Mouse (Mus musculus) hematopoietic stem cell, adult 5-6 weeks (primary cell): ENCODE data around the gene 6720489N17Rik. TPM values are rescaled to one million over a fixed set of nuclear protein-coding genes. Genes with fewer than 3 reads are reported as not detected.
"Not testable (repeated sequence)": the region's sequence is repeated elsewhere in the genome, so short reads cannot be mapped to it uniquely, and the experiment has no call there.

Source experiments
- ATAC-seq, 2 experiments: fragments of 125-278 bp in 1 of 2; replicated peaks in 1 of 2; 2 replicates each; pipeline ENCODE4 v1.8.0; 2016 to 2017; ENCODE audit warnings: inconsistent platforms in 2 of 2, mild to moderate bottlenecking in 2 of 2, moderate number of reproducible peaks in 2 of 2, low read depth in 1 of 2, moderate TSS enrichment in 1 of 2; ENCODE audit not compliant: low FRiP score in 2 of 2, poor library complexity in 2 of 2, severe bottlenecking in 2 of 2, insufficient read depth in 1 of 2, low TSS enrichment in 1 of 2
- total RNA-seq: library from RNA; stranded (forward); fragments of 172-1452, 232-1000 nt; gene quantifications from 2 replicates; pipeline ENCODE4 v1.2.3, GENCODE M21; 2017

6720489N17Rik gene
- 23.2 and 42.7 TPM in 2 replicates for total RNA-seq

- peak; percentile 100 for ATAC-seq
These were observed at the start of gene 6720489N17Rik for GRCm38 (mm10) chr13:62623577-62624276. Gene 6720489N17Rik (minus strand): TSS chr13:62624182.

GRCm38 (mm10) chr13:62653369-62653743 is 29.4 kb upstream of the 6720489N17Rik start:
- ATAC-seq, result peak; percentile 87

- ATAC-seq, result peak; percentile 100
These were observed 28.8 kb upstream of the 6720489N17Rik start for GRCm38 (mm10) chr13:62652681-62653368.

GRCm38 (mm10) chr13:62627071-62627470 is 3.1 kb upstream of the 6720489N17Rik start:
- ATAC-seq, result peak; percentile 34 to 38; a peak in 1 of 4 replicates

- peak; percentile 39 to 44; a peak in 1 of 4 replicates for ATAC-seq
These were observed 289 bp upstream of the 6720489N17Rik start for GRCm38 (mm10) chr13:62624277-62624665.

GRCm38 (mm10) chr13:62617449-62617848 is 6.5 kb downstream of the 6720489N17Rik start:
- ATAC-seq, result not testable (repeated sequence)

- not testable (repeated sequence) for ATAC-seq
These were observed 52.9 kb downstream of the 6720489N17Rik start, which contains the start of gene Zfp934 for GRCm38 (mm10) chr13:62571099-62571498. Gene Zfp934 (minus strand): TSS chr13:62571199.

- ATAC-seq, result not testable (repeated sequence)
These were observed 62.3 kb downstream of the 6720489N17Rik start for GRCm38 (mm10) chr13:62561696-62562095.

GRCm38 (mm10) chr13:62558189-62559110 is 65.5 kb downstream of the 6720489N17Rik start, which contains the start of gene Zfp935:
Gene Zfp935 (minus strand): TSS chr13:62558511.
- peak; percentile 75 to 88; a peak in 3 of 4 replicates for ATAC-seq

Other genes starting within 250 kb of the 6720489N17Rik start
- gene Gm3604, start 241.0 kb downstream of the 6720489N17Rik start, total RNA-seq, result 9.5 and 10.4 TPM in 2 replicates
- 7.2 and 13.1 TPM in 2 replicates for gene Gm49359, start 157.3 kb downstream of the 6720489N17Rik start, total RNA-seq
- not detected in 2 replicates for gene Zfp935, start 65.7 kb downstream of the 6720489N17Rik start, total RNA-seq
- gene Zfp934, start 53.0 kb downstream of the 6720489N17Rik start, total RNA-seq, result 12.9 and 20.8 TPM in 2 replicates
- gene Platr25, start 136.5 kb upstream of the 6720489N17Rik start, total RNA-seq, result 55.3 and 88.0 TPM in 2 replicates
- gene Gm5141, start 161.6 kb upstream of the 6720489N17Rik start, total RNA-seq, result 7.3 and 9.3 TPM in 2 replicates
- gene Fbp2, start 234.2 kb upstream of the 6720489N17Rik start, total RNA-seq, result not detected in 2 replicates